ENCODE assay signal across 10 mouse cellular contexts in genomic region chr4:82497671-82498631, GRCm38 (mm10).
DNase-seq lines count a peak whose midpoint lies in the region; ATAC-seq and TF ChIP-seq lines count a peak whose summit lies in the region.
"Had no signal": no experiment of that assay in that cellular context is flagged by ENCODE, and none has a peak within 500 bp of the region (broad histone marks: within the 10 kb centered on the region; RNA-seq: fewer than 3 reads in every experiment).

No protein-coding gene starts in this region.

- peaks cover 27% of the 10 kb centered on the region for H3K36me3 ChIP-seq in heart, embryonic 12.5 days
- H3K36me3 ChIP-seq in neural tube, embryonic 13.5 days, result peaks cover 14% of the 10 kb centered on the region; the same call in 1 of the 2 replicates
- peaks cover 7% of the 10 kb centered on the region for H3K36me3 ChIP-seq in forebrain, postnatal 0 days (ENCODE audit: insufficient read depth)
- peaks cover 11% of the 10 kb centered on the region; the same call in 1 of the 2 replicates for H3K36me3 ChIP-seq in stomach, embryonic 16.5 days (ENCODE audit: control insufficient read depth, insufficient read depth, low read length)

- no peak overlapping the region for H3K4me3 ChIP-seq in heart, embryonic 12.5 days
- H3K4me3 ChIP-seq in neural tube, embryonic 13.5 days, result peak overlapping the region; percentile 30
- peak overlapping the region; percentile 79 for H3K4me3 ChIP-seq in forebrain, postnatal 0 days (ENCODE audit: low read depth, low read length)
- H3K4me3 ChIP-seq in stomach, embryonic 16.5 days (replicated peaks; ENCODE audit: low read length), result no peak overlapping the region

- intact Hi-C loops in gastrocnemius, postnatal 36 days (cut with DNase I), result no loop called here

- ATAC-seq in heart, embryonic 12.5 days (ENCODE audit: insufficient number of reproducible peaks, low FRiP score), result peak; percentile 33; the same call in 1 of the 2 replicates
- ATAC-seq in neural tube, embryonic 13.5 days (ENCODE audit: low read depth), result no peak
- no peak; the same call in 1 of the 2 replicates for ATAC-seq in forebrain, postnatal 0 days
- no peak for ATAC-seq in stomach, embryonic 16.5 days (ENCODE audit: insufficient read depth, low FRiP score)

- peak overlapping the region; percentile 43; the same call in 1 of the 2 replicates for H3K9ac ChIP-seq in heart, embryonic 12.5 days
- H3K9ac ChIP-seq in neural tube, embryonic 13.5 days, result peak overlapping the region; percentile 60
- H3K9ac ChIP-seq in forebrain, postnatal 0 days, result peak overlapping the region; percentile 92
- H3K9ac ChIP-seq in stomach, embryonic 16.5 days (ENCODE audit: low read length), result no peak overlapping the region

- no peaks in the 10 kb centered on the region for H3K27me3 ChIP-seq in heart, embryonic 12.5 days (replicated peaks)
- peaks cover 4% of the 10 kb centered on the region; the same call in 1 of the 2 replicates for H3K27me3 ChIP-seq in neural tube, embryonic 13.5 days
- H3K27me3 ChIP-seq in forebrain, postnatal 0 days (ENCODE audit: insufficient read depth, low read length), result no peaks in the 10 kb centered on the region
- H3K27me3 ChIP-seq in stomach, embryonic 16.5 days (ENCODE audit: control insufficient read depth, insufficient read depth, low read length), result no peaks in the 10 kb centered on the region
- H3K27me3 ChIP-seq: CH12.LX had no signal

- no peak for DNase-seq in heart, adult 9 months (ENCODE audit: low spot score in 2 of 2)
- no peak for DNase-seq in neural tube, embryonic 10.5 days (ENCODE audit: extremely low spot score, low spot score)
- DNase-seq in forebrain, postnatal 0 days, result peak; percentile 78
- DNase-seq in urinary bladder, postnatal 25 days (ENCODE audit: low spot score), result no peak
- no peak for DNase-seq in gastrocnemius, postnatal 36 days

- no peaks in the 10 kb centered on the region for H3K9me3 ChIP-seq in heart, embryonic 12.5 days (replicated peaks)
- no peaks in the 10 kb centered on the region for H3K9me3 ChIP-seq in neural tube, embryonic 13.5 days
- no peaks in the 10 kb centered on the region for H3K9me3 ChIP-seq in forebrain, postnatal 0 days (ENCODE audit: low read length)
- no peaks in the 10 kb centered on the region for H3K9me3 ChIP-seq in stomach, embryonic 16.5 days (replicated peaks; ENCODE audit: control insufficient read depth, low read length)

- TF ChIP-seq CTCF in forebrain, postnatal 0 days (IDR thresholded peaks at IDR 0.05; ENCODE audit: low read depth), result no peak

- H3K27ac ChIP-seq in heart, embryonic 12.5 days (ENCODE audit: poor library complexity, severe bottlenecking), result peak overlapping the region; percentile 43
- peak overlapping the region; percentile 82 for H3K27ac ChIP-seq in neural tube, embryonic 13.5 days (replicated peaks)
- H3K27ac ChIP-seq in forebrain, postnatal 0 days (ENCODE audit: low read depth, low read length), result peak overlapping the region; percentile 80
- 0 out of 2 replicates have a peak overlapping the region, but pooled peaks have one; percentile 2 for H3K27ac ChIP-seq in stomach, embryonic 16.5 days (ENCODE audit: low read length)
- H3K27ac ChIP-seq: kidney, postnatal 0 days had no signal

- H3K4me2 ChIP-seq in heart, embryonic 12.5 days, result peak overlapping the region; percentile 17
- peak overlapping the region; percentile 77 for H3K4me2 ChIP-seq in neural tube, embryonic 13.5 days
- peak overlapping the region; percentile 92 for H3K4me2 ChIP-seq in forebrain, postnatal 0 days (ENCODE audit: low read depth)
- peak overlapping the region; percentile 26; the same call in 1 of the 2 replicates for H3K4me2 ChIP-seq in stomach, embryonic 16.5 days (ENCODE audit: low read depth, low read length)

- 69% methylated on average over 26 of the region's 26 CpGs for WGBS in heart, embryonic 12.5 days
- WGBS in neural tube, embryonic 13.5 days, result 77% methylated on average over 26 of the region's 26 CpGs
- 48% methylated on average over 26 of the region's 26 CpGs for WGBS in forebrain, postnatal 0 days
- WGBS in stomach, embryonic 16.5 days, result 80% methylated on average over 26 of the region's 26 CpGs

- peaks cover 59% of the 10 kb centered on the region for H3K4me1 ChIP-seq in heart, embryonic 12.5 days (replicated peaks)
- peaks cover 63% of the 10 kb centered on the region for H3K4me1 ChIP-seq in neural tube, embryonic 13.5 days (replicated peaks)
- H3K4me1 ChIP-seq in forebrain, postnatal 0 days (ENCODE audit: insufficient read depth), result peaks cover 11% of the 10 kb centered on the region; the same call in 1 of the 2 replicates
- peaks cover 43% of the 10 kb centered on the region for H3K4me1 ChIP-seq in stomach, embryonic 16.5 days (ENCODE audit: control insufficient read depth, insufficient read depth, low read length)

Comparison
In these comparisons a context has a peak if more than half of its experiments do, and no peak if none do; other contexts are left out.
1. H3K27ac ChIP-seq: peak in every context shown above with its lines; median percentile 82 in neural tube, embryonic 13.5 days; 80 in forebrain, postnatal 0 days; 43 in heart, embryonic 12.5 days; 2 in stomach, embryonic 16.5 days.
2. H3K4me2 ChIP-seq: peak in every context shown above with its lines; median percentile 92 in forebrain, postnatal 0 days; 77 in neural tube, embryonic 13.5 days; 26 in stomach, embryonic 16.5 days; 17 in heart, embryonic 12.5 days.
3. H3K4me3 ChIP-seq: peak in neural tube, embryonic 13.5 days (single experiment) and forebrain, postnatal 0 days (single experiment); none in heart, embryonic 12.5 days (single experiment) and stomach, embryonic 16.5 days (single experiment).